Mouse (Mus musculus) forebrain, embryonic 16.5 days (tissue): ENCODE results near the gene Fgfr2. TPM values are rescaled to one million over a fixed set of nuclear protein-coding genes. Genes with fewer than 3 reads are reported as not detected.
"Not testable (repeated sequence)": the region's sequence is repeated elsewhere in the genome, so short reads cannot be mapped to it uniquely, and the experiment has no call there.

Experiments
- ATAC-seq: fragments of 200-750 bp; cut with Nextera tagmentation; 2 replicates; pipeline ENCODE4 v1.8.0; 2017; ENCODE audit warnings: mild to moderate bottlenecking, moderate library complexity
- H3K27ac ChIP-seq: fragments of 300-500 bp; sonication (generic); 2 replicates; pipeline ENCODE4 v1.5.1; 2014; ENCODE audit warnings: low read length, control low read depth
- H3K27me3 ChIP-seq: fragments of 300-500 bp; sonication (generic); replicated peaks from 2 replicates; pipeline ENCODE4 v1.6.1; 2014; ENCODE audit warnings: low read length; ENCODE audit not compliant: control insufficient read depth, insufficient read depth
- H3K36me3 ChIP-seq: fragments of 300-500 bp; sonication (generic); 2 replicates; pipeline ENCODE4 v1.6.1; 2014; ENCODE audit not compliant: control insufficient read depth, insufficient read depth
- H3K4me1 ChIP-seq: fragments of 300-500 bp; sonication (generic); replicated peaks from 2 replicates; pipeline ENCODE4 v1.6.1; 2014; ENCODE audit warnings: low read length; ENCODE audit not compliant: control insufficient read depth, insufficient read depth
- H3K4me2 ChIP-seq: fragments of 300-500 bp; sonication (generic); 2 replicates; pipeline ENCODE4 v1.6.1; 2014; ENCODE audit warnings: mild to moderate bottlenecking, low read length, control low read depth
- H3K4me3 ChIP-seq: fragments of 300-500 bp; sonication (generic); replicated peaks from 2 replicates; pipeline ENCODE4 v1.5.1; 2014; ENCODE audit warnings: mild to moderate bottlenecking, low read length, control low read depth
- H3K9ac ChIP-seq: fragments of 300-500 bp; sonication (generic); replicated peaks from 2 replicates; pipeline ENCODE4 v1.6.1; 2014; ENCODE audit warnings: low read depth, low read length, control low read depth
- H3K9me3 ChIP-seq: fragments of 300-500 bp; sonication (generic); 2 replicates; pipeline ENCODE4 v1.6.1; 2016; ENCODE audit warnings: low read length; ENCODE audit not compliant: control insufficient read depth
- WGBS: fragments of 180-500 bp; shearing (Covaris S2); extraction: QIAGEN DNeasy Blood & Tissue Kit; methylation state at CpG from one replicate; pipeline ENCODE4 v1.1.7; 2014; 5-methylcytosine and 5-hydroxymethylcytosine counted together
- polyA plus RNA-seq: library from polyadenylated mRNA; unstranded; fragments of >200 nt; fragmentation: Nextera tagmentation; extraction: Ambion mirVana; gene quantifications from 2 replicates; pipeline ENCODE4 v1.2.1, GENCODE M21; 2015

Gene Fgfr2
- polyA plus RNA-seq, 1 experiment from 2014 or later: 39.2 TPM

- 91% methylated on average over 5 of the region's 5 CpGs for WGBS
These were observed 1970.1 kb downstream of the Fgfr2 start for GRCm38 (mm10) chr7:131153044-131153443.

GRCm38 (mm10) chr7:131150179-131150578, 1973.0 kb downstream of the Fgfr2 start:
- no peak overlapping the region for H3K4me2 ChIP-seq
- no peaks in the 10 kb centered on the region for H3K4me1 ChIP-seq
- H3K4me3 ChIP-seq: no peak overlapping the region
- no peak overlapping the region for H3K27ac ChIP-seq
- no peaks in the 10 kb centered on the region for H3K9me3 ChIP-seq
- no peaks in the 10 kb centered on the region for H3K27me3 ChIP-seq
- WGBS: 77% methylated on average over 3 of the region's 3 CpGs
- H3K9ac ChIP-seq: no peak overlapping the region
- H3K36me3 ChIP-seq: no peaks in the 10 kb centered on the region
- no peak for ATAC-seq

More at GRCm38 (mm10) chr7:131153044-131153443, 1970.1 kb downstream of the Fgfr2 start:
- no peaks in the 10 kb centered on the region for H3K27me3 ChIP-seq
- no peak overlapping the region for H3K4me3 ChIP-seq
- H3K4me2 ChIP-seq: no peak overlapping the region
- ATAC-seq: no peak
- H3K9ac ChIP-seq: no peak overlapping the region
- H3K27ac ChIP-seq: no peak overlapping the region
- H3K4me1 ChIP-seq: no peaks in the 10 kb centered on the region
- H3K9me3 ChIP-seq: no peaks in the 10 kb centered on the region
- no peaks in the 10 kb centered on the region for H3K36me3 ChIP-seq

DNA sequence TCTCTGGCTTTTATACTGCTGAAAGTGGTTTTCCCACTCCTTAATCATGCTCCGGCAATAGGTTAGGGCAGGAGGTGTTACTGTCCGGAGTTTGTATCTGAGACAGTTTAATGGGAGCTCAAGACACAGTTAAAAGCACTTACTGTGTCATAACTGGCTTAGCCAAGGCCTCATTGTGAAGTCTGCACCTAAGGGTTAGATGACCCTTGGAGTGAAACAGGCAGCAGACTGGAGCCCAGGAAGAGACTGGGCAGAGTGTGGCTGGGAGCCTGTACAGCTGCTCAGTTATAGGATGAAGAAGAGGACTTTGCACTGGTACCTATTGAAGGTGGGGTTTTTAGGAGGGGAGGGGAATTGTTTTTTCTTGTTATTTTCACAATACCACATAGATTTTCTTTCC, 1976.9 kb downstream of the Fgfr2 start, which contains the start of gene 4933402N03Rik:
Gene 4933402N03Rik, minus strand, starts transcription at position 101 of the 400 bp plus-strand sequence.
- WGBS: 88% methylated on average over 2 of the region's 2 CpGs
- no peaks in the 10 kb centered on the region for H3K9me3 ChIP-seq
- H3K4me2 ChIP-seq: no peak within 1 kb of the TSS
- H3K9ac ChIP-seq: no peak within 1 kb of the TSS
- no peaks in the 10 kb centered on the region for H3K36me3 ChIP-seq
- no peaks in the 10 kb centered on the region for H3K27me3 ChIP-seq
- no peak within 1 kb of the TSS for H3K4me3 ChIP-seq
- no peak within 1 kb of the TSS for H3K27ac ChIP-seq
- no peaks in the 10 kb centered on the region for H3K4me1 ChIP-seq
- no peak for ATAC-seq

- no peak for ATAC-seq
- H3K36me3 ChIP-seq: no peaks in the 10 kb centered on the region
- H3K9me3 ChIP-seq: no peaks in the 10 kb centered on the region
- no peak overlapping the region for H3K27ac ChIP-seq
- no peak overlapping the region for H3K4me2 ChIP-seq
- no peak overlapping the region for H3K9ac ChIP-seq
- no peak overlapping the region for H3K4me3 ChIP-seq
- WGBS: 83% methylated on average over 3 of the region's 3 CpGs
- no peaks in the 10 kb centered on the region for H3K4me1 ChIP-seq
- H3K27me3 ChIP-seq: no peaks in the 10 kb centered on the region
These were observed 1990.0 kb downstream of the Fgfr2 start for GRCm38 (mm10) chr7:131133181-131133580.

DNA sequence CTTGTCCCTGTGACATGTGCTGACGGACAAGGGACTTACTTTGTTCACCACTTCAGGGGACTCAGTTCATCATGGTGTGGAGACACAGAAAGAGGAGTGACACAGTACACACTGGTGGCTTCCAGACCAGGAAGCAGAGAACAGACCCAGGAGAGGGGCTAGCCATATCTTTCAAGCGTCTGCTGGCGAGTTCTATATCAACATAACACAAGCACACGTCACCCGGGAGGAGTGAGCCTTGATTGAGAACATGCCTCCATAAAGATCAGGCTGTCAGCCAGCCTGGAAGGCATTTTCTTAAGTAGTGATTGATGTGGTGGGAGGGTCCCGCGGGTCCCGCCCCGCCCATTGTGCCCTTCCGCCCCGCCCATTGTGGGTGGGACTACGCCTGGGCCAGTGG, 1993.1 kb downstream of the Fgfr2 start:
- Histone ChIP-seq H3K36me3 (no peaks in the 10 kb centered on the region), H3K9ac (no peak overlapping the region), H3K4me2 (no peak overlapping the region), H3K4me3 (no peak overlapping the region), H3K4me1 (no peaks in the 10 kb centered on the region), H3K27me3 (no peaks in the 10 kb centered on the region), H3K27ac (no peak overlapping the region), H3K9me3 (no peaks in the 10 kb centered on the region)
- ATAC-seq: no peak
- WGBS: 85% methylated on average over 12 of the region's 12 CpGs

- Histone ChIP-seq H3K27me3 (no peaks in the 10 kb centered on the region), H3K36me3 (no peaks in the 10 kb centered on the region), H3K9ac (no peak overlapping the region), H3K4me3 (no peak overlapping the region), H3K4me2 (no peak overlapping the region), H3K4me1 (no peaks in the 10 kb centered on the region), H3K27ac (no peak overlapping the region), H3K9me3 (no peaks in the 10 kb centered on the region)
- 91% methylated on average over 2 of the region's 2 CpGs for WGBS
- no peak for ATAC-seq
These were observed 2000.8 kb downstream of the Fgfr2 start for GRCm38 (mm10) chr7:131122210-131122807.

GRCm38 (mm10) chr7:131114434-131114833, 2008.7 kb downstream of the Fgfr2 start:
- WGBS: 87% methylated on average over 2 of the region's 2 CpGs
- Histone ChIP-seq H3K36me3 (no peaks in the 10 kb centered on the region), H3K27ac (no peak overlapping the region), H3K4me2 (no peak overlapping the region), H3K9ac (no peak overlapping the region), H3K4me3 (no peak overlapping the region), H3K9me3 (no peaks in the 10 kb centered on the region), H3K27me3 (no peaks in the 10 kb centered on the region), H3K4me1 (no peaks in the 10 kb centered on the region)
- ATAC-seq: no peak

GRCm38 (mm10) chr7:131113676-131114075, 2009.5 kb downstream of the Fgfr2 start:
- no peaks in the 10 kb centered on the region for H3K27me3 ChIP-seq
- 70% methylated on average over 6 of the region's 6 CpGs for WGBS
- H3K9ac ChIP-seq: no peak overlapping the region
- no peak overlapping the region for H3K4me3 ChIP-seq
- no peak for ATAC-seq
- no peaks in the 10 kb centered on the region for H3K36me3 ChIP-seq
- H3K4me1 ChIP-seq: no peaks in the 10 kb centered on the region
- H3K4me2 ChIP-seq: no peak overlapping the region
- H3K27ac ChIP-seq: no peak overlapping the region
- H3K9me3 ChIP-seq: no peaks in the 10 kb centered on the region

GRCm38 (mm10) chr7:131112486-131112885, 2010.7 kb downstream of the Fgfr2 start:
- H3K36me3 ChIP-seq: no peaks in the 10 kb centered on the region
- WGBS: 37% methylated on average over 3 of the region's 3 CpGs
- H3K9ac ChIP-seq: no peak overlapping the region
- no peaks in the 10 kb centered on the region for H3K4me1 ChIP-seq
- H3K4me3 ChIP-seq: no peak overlapping the region
- H3K4me2 ChIP-seq: no peak overlapping the region
- no peak for ATAC-seq
- no peaks in the 10 kb centered on the region for H3K27me3 ChIP-seq
- H3K9me3 ChIP-seq: no peaks in the 10 kb centered on the region
- H3K27ac ChIP-seq: no peak overlapping the region

- not testable (repeated sequence) for H3K27ac ChIP-seq, H3K36me3 ChIP-seq, H3K4me1 ChIP-seq, H3K27me3 ChIP-seq, H3K9ac ChIP-seq, ATAC-seq, H3K4me3 ChIP-seq, H3K4me2 ChIP-seq, H3K9me3 ChIP-seq
- WGBS: 82% methylated on average over 9 of the region's 9 CpGs
These were observed 2040.7 kb downstream of the Fgfr2 start for GRCm38 (mm10) chr7:131082403-131082802.
